24 mouse cellular contexts compared by ENCODE assay signal in genomic region chr19:34577121-34577520, GRCm38 (mm10). TPM values are rescaled to one million over a fixed set of nuclear protein-coding genes. Genes with fewer than 3 reads are reported as not detected.
"Had no signal": no experiment of that assay in that cellular context is flagged by ENCODE, and none has a peak within 500 bp of the region (broad histone marks: within the 10 kb centered on the region; RNA-seq: fewer than 3 reads in every experiment).

No protein-coding gene starts in this region.

- ATAC-seq: liver, embryonic 12.5 days; midbrain, embryonic 13.5 days; midbrain, embryonic 16.5 days had no signal

- H3K4me3 ChIP-seq: kidney, embryonic 15.5 days; limb, embryonic 10.5 days; limb, embryonic 13.5 days; liver, embryonic 12.5 days; liver, embryonic 15.5 days; megakaryocyte, embryonic 14.5 days; midbrain, embryonic 10.5 days; midbrain, embryonic 13.5 days; myocyte; neural tube, embryonic 13.5 days had no signal

- H3K9ac ChIP-seq: kidney, embryonic 15.5 days; limb, embryonic 13.5 days; liver, embryonic 12.5 days; liver, embryonic 15.5 days; lung, embryonic 14.5 days; midbrain, embryonic 13.5 days; neural tube, embryonic 13.5 days had no signal

- H3K4me1 ChIP-seq: kidney, embryonic 15.5 days; limb, embryonic 10.5 days; limb, embryonic 13.5 days; liver, embryonic 12.5 days; liver, embryonic 15.5 days; midbrain, embryonic 10.5 days; midbrain, embryonic 13.5 days; neural tube, embryonic 13.5 days had no signal

- DNase-seq: kidney, adult 11 months; kidney, adult 8-10 months; kidney, postnatal 10 days; kidney, postnatal 36 days; liver; lung, embryonic 14.5 days; retina, postnatal 1 day; right cerebral cortex, postnatal 25 days; spleen, adult 18-20 months; thymus, adult 2 months; thymus, postnatal 14 days; thymus, postnatal 4 days had no signal

- H3K36me3 ChIP-seq: limb, embryonic 10.5 days; liver, embryonic 15.5 days; midbrain, embryonic 10.5 days; midbrain, embryonic 13.5 days; neural tube, embryonic 13.5 days had no signal

- H3K27ac ChIP-seq: kidney, embryonic 15.5 days; limb, embryonic 10.5 days; limb, embryonic 13.5 days; liver, embryonic 12.5 days; liver, embryonic 15.5 days; midbrain, embryonic 10.5 days; midbrain, embryonic 13.5 days; neural tube, embryonic 13.5 days had no signal

- H3K27me3 ChIP-seq: kidney, embryonic 15.5 days; limb, embryonic 13.5 days; liver, embryonic 12.5 days; liver, embryonic 15.5 days; megakaryocyte, embryonic 14.5 days; midbrain, embryonic 13.5 days; neural tube, embryonic 13.5 days had no signal

- H3K4me2 ChIP-seq: kidney, embryonic 15.5 days; limb, embryonic 13.5 days; liver, embryonic 12.5 days; liver, embryonic 15.5 days; lung, embryonic 14.5 days; midbrain, embryonic 13.5 days; neural tube, embryonic 13.5 days had no signal

- H3K9me3 ChIP-seq: kidney, embryonic 15.5 days; limb, embryonic 10.5 days; limb, embryonic 13.5 days; liver, embryonic 12.5 days; liver, embryonic 15.5 days; megakaryocyte, embryonic 14.5 days; midbrain, embryonic 10.5 days; midbrain, embryonic 13.5 days; neural tube, embryonic 13.5 days had no signal

RNA-seq across cellular contexts. Expression of gene Ifit1bl1, which starts 24.6 kb away (rescaled TPM):
- polyA plus RNA-seq: limb, embryonic 10.5 days; midbrain, embryonic 10.5 days; testis, adult 2 months had no signal

RNA-seq across cellular contexts. Expression of gene Ifit3b, which starts 30.6 kb away (rescaled TPM):
- polyA plus RNA-seq: liver, embryonic 12.5 days; lung, embryonic 14.5 days; midbrain, embryonic 10.5 days had no signal
